Mouse (Mus musculus): ENCODE results near the gene Riox2.
"Not testable (repeated sequence)": the region's sequence is repeated elsewhere in the genome, so short reads cannot be mapped to it uniquely, and the experiment has no call there.

Gene Riox2

DNA sequence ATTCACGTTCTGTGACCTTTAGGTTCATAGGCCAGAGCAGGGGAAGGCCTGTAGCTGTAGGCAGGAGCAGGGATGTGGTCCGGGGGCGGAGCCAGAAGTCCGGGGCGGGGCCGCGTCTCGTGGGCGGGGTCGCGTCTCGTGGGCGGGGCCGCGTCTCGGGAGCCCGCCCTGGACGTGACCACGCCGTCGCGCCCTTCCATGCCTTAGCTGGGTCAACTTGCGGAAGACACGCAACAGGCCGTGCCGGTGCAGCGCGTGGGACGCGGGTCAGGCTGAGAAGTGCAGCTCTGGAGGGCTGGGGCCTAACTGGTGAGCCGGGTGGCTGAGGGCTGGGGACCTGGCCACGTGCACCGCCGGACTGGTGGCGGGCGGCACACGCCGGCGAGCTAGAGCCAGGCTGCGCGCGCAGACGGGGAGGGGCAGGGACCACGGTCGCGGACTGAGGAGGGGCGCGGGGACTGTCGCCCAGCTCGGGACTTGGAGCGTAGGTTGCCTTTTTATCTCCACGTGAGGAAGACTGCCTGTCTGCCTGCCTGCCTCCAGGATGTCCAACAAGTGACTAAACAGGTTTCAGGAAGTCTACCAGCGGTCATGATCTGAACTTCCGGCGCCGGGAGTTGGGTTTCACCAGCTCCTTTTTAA lies at the start of gene Riox2:
TSS of gene Riox2 (plus strand) at position 139 of the 642 bp plus-strand sequence.
- DNase-seq = peak; percentile 90

DNA sequence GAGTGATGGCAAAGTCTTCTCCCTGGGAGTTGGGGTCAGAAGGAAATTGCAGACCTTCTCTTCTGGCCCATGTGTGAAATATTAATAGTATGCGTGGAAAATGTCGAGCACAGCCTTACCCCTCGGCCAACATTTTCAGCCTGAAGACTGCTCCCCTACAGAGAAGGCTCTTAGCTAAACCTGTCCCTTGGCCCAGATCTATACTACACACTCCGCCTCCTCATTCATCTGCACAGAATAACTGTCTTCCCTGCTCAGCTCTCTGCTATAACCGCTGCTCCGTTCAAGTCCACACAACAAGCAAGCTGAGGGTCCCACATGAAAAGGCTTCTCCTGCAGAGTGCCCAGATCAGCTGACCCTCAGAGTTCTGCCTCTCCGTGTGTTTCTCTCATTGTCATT lies 43.6 kb upstream of the Riox2 start:
- no peak for DNase-seq

DNA sequence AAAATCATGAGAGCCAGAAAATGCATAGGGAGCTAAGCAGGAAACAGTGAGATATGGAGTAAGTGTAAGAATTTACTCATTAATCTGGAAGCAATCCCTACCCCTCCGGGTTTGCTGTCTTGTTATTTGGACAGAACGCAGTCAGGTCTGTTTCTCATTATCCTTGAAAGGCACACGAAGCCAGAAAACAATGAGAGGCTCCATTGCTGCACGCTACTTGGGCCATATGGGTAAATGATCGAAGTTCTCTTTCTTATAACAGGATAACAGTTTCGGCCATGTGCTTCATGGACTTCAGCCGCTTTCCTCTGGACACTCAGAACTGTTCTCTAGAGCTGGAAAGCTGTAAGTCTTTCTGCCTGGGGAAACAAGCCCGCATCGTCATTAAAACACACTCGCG lies 38.4 kb upstream of the Riox2 start:
- DNase-seq = no peak

DNA sequence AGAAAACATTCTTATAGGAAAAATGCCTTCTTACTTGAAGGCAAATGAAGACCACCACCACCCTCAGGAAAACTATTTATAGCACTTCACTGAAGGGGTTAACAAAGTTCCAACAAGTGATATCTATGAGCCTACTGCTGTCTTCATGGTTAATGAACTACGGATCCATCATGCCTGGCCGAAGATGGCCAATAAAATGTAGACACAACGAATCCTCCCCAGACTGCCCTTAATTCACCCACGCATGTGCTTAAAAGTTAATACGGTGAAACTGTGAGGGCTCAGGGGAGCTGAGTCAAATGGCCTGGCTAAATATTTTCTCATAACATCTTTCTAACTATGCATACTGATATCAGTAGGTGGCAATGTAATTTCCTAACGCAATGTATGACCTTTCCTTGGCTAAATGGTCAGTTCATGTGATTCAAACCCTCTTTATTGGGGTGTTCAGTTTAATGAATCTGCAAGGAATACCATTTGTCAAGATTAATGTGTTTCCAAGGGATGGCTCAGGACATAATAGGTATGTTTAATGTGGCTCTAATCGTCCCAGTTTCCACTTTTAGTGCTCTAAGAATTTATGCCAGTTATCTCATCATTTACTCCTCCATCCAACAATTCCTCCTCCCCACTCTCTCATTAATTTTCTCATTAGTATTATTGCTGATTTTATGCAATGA lies 26.6 kb upstream of the Riox2 start:
- no peak for DNase-seq

DNA sequence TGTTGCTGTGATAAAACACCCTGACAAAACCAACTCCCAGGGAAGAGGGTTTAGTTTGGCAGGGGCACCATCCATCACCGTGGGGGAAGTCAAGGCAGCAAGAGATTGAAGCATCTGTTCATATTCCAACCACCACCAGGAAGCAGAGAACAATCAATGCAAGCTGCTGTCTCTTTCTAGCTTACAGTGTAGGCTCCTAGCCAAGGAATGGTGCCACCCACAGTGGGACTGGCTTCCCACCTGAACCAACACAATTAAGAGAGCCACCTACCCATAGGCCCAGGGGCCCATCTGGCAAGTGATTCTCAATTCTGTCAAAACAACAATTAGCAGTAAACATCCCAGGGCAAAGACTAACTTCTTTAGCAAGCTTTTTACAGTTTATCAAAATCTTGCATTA lies 23.4 kb upstream of the Riox2 start:
- no peak for DNase-seq

DNA sequence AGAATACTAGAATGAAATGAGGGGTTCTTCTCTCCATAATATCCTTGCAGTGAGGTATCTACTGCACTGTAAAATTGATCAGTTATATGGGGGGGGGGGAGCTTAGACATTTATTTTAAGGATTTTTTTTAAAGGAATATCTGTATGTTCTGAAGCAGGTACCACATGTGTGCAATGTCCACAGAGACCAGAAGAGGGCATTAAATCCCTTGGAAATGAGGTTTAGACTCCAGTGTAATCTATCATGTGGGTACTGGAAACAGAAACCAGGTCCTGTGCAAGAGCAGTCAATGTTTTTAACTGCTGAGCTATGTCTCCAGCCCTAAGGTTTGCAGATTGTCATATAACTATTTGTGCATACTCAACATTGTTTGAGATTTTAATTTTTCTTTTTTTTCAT lies 22.5 kb upstream of the Riox2 start:
- no peak for DNase-seq

DNA sequence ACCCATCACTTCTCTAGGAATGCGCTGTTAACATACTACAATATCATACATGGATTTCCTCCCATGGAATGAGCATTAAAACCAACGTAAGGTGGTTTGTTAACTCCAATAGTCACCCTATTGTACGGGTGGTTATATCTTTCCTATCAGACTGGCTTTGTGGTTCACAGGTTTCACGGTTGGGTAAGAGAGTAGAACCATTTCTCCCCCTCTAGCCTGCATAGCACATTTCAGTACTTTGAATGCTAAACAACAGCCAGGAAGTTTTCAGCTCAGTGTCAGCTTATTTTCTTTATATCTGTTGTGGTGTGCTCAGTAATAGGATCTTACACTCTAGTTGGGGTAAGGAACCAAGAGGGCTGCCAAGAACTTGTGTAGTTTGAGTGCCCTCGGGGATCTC lies 19.8 kb upstream of the Riox2 start:
- DNase-seq = no peak

DNA sequence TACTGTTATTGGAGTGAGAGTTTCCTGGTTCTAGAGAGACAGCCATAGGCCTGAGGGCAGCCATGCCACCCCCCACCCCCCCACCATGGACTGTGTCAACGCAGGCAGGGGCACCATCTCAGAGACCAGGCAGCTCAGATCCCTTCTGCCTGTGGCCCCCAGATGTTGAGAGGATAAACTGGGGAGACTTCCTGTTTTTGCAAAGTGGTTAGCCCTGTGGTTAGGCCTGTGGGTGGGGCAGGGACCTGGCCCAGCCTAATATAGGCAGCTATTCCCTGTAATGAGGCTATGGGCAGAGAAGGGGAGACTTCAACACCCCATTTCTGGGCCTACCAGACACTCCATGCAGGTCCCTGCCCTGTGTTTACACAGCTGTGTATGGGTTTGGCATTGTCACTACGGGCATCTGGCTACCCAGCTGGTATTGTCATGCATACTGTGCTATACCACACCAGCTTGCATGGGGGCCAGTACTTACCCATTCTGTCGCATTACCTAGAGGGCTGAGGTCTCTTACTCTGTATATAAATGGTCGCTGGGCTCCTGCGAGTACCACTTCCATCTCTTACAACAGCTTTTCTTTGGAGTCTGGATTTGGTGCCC lies 12.2 kb upstream of the Riox2 start:
- DNase-seq = not testable (repeated sequence)

DNA sequence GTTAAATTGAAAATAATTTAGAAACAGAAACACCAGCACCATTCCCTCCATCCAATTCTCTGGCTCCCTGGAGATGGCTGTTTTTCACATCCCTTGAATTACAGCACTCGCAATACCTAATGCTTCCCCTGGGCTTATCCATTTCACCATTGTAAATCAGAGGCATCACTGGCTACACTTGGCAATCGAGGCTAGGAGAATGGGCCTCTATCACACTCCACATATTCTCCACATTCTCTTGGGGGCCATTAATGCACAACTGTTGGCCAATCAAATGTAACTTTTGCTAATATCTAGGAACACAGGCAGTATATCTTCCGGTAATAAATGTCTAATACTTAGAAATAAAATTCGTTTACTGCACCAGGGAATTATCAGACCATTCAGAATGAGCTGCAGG lies 8.0 kb upstream of the Riox2 start:
- DNase-seq = no peak

DNA sequence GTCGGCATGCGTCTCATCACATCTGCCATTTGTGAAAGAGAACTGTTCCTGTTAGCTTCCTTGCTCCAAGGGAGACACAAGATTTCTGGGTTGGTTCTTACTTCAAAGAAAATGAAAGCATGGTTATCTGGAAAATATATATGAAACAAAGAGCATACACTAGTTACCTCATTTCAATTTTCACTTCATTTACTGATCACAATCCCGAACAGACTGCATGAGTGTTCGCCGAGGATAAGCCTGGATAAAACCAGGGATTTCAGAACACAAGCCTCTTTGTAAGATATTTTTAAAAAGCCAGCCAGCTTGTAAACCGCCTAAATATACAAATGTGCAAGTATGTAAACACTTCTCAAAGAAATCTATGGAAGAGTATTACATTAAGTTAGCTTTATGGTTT lies 7.6 kb upstream of the Riox2 start:
- no peak for DNase-seq

DNA sequence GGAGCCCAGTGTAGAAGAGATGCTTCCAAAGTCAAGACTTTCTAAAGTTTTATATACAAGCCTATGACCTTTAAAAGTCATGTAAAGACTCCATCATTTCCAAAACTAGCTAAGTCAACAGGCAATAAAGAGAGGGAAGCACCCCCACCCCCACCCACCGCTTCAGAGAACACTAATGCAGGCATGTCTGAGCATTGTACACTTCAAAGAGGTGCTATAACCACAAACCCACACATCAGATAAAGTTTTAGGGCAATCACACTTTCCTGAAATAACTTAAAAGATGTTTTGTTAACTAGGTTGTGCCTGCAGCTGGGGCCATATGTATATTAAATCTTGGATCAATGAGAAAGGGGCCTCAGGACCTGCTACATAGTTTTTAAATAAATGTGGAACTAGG lies 1.7 kb upstream of the Riox2 start:
- no peak for DNase-seq

DNA sequence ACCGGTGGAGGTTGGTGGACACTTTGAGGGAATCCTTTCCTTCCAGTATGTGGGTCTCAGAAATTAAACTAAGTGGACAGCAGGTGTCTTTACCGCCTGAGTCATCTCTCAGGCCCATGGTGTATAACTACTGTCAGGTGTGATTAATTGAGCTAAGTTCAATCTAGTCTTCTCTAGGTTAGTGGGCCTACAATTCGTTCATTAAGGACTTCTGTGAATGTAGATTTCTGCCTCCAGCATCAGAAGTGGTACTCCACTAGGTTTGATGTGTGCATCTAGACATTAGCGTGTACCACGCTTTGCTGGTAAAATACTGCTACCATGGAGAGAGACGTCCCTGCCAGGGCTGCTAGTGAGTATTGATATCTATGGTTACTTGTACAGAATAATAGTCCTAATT lies 971 bp downstream of the Riox2 start:
- DNase-seq = no peak

DNA sequence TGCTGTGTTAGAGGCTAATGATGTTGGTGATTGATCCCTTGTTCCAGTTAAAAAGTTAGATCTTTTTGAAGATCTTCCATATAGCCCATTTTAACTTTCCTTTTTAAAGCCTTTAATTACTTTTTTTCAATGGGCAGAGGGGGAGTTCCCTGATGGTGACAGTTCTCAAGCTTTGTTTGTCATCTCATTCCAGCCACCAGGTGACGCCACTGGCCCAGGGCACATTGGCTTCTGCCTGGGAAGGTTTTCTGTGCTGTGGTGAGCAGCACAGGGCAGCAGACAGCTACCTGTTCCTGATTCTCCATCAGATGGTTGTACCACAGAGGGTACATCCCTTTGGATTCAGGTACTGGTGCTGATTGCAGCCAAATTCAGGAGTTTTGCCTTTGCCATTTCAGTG lies 3.2 kb downstream of the Riox2 start:
- peak; percentile 85 for DNase-seq

DNA sequence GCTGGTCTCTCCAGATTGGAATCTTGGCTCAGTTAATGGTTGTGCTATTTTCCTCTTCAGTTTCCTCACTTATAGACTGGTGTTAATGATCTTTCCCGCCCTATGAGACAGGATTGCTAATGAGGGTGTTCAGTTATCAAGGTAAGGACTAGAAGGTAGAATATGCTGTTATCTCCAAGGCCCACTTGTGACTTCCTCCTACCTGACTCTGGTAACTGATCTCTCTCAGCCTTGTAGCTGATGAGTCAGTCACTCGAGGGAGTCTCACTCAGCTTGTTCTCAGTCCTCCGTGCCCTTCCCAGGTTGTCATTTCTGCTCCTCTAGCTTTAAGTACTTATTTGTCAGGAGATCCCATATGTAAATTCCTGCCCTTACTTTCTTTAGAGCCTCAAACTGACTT lies 6.4 kb downstream of the Riox2 start:
- DNase-seq = no peak

DNA sequence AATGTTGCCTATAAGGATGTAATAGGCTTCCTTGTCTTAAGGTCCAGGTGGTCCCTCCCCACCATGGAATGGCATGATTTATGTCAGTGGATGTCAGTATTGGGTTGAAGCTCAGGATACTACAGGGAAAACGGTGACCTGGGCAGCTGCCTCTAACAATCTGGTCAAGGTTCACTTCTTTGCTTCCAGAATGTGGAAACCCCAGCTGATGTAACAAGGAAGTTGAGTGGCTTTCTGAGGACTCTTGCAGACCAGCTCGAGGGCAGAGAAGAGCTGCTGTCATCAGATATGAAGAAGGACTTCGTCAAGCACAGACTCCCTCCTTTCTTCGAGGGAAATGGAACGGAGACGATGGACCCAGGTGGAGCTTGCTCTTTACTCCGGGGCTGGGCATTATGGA lies 15.7 kb downstream of the Riox2 start:
- DNase-seq = no peak

DNA sequence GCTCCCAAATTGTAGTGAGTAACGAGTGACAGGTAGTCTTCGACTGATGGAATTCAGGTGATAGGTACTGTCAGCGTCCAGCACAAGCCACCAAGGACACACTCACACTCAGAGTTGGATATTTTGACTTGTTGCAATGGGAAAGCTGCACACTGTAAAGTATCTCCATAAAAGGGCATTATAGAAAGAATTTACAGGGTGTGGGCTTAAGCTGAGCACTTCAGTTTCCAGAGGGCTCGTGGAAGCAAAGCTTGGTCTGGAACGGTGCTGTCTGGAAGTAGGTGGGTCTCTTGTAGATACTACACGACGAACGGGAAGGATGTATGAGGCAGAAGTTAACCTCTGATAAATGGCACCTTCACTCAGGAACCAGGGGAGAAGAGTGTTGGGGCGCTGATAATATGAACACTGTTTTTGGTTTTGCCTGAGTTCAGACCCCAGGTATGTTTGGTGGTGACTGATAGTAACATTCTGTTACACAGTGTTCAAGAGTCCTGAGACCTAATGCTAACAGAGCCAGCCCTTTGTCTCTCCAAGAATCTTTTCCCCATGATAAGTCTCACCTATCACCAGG lies 16.5 kb downstream of the Riox2 start:
- DNase-seq = no peak

DNA sequence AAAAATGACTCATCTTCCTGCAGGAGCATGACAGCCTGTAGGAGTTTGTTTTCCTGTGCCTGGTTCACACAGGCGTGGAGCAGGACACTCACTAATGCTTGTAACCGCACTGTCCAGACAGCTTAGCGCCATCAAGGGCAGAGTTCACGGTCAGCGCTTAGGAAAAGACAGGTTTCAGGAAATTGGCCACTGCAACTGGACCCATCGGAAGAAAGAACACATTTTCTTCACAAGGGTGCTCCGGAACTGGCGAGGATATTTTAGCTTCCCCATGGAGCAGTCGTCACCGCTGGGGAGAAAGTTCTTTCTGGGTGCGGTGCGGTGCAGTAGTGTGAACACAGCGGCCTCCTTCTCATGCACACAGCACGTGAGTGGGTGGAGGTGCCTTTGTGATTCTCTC lies 21.6 kb downstream of the Riox2 start:
- peak; percentile 37 for DNase-seq

DNA sequence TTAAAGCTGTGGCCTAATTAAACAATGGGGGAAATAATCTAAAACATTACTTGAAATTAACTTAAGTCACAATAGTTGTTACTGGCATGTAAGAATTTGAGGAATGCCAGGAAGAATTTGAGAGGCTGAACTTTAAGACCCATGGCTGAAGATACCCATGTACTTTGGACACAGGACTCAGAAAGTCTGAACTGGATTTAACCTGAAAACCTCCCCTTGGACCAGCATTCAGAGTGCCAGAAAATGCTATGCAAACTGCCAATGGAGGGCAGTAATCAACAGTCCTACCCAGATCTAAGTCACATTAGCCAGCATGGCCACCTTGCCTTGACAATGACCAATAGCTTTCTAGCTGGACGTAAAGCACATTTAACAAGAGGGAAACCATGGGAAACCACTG lies 26.4 kb downstream of the Riox2 start:
- DNase-seq = peak; percentile 21

DNA sequence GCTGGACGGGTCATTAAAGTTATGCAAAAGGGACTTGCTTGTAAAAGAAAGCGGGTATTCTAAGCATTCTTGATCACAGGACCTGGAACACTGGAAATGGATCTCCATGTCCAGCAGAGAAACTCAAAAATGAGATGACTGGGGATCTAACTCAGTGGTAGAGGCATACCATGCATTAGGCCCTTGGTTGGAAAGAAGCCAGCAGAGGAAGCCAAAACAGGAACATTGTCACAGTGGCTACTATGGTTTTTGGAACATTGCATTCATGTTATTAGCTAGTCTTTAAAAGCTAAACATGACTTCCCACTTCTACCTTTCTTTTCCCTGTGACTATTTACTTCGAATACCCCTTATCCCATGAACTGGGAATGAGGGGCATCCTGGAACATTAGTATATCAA lies 27.6 kb downstream of the Riox2 start:
- DNase-seq = no peak

DNA sequence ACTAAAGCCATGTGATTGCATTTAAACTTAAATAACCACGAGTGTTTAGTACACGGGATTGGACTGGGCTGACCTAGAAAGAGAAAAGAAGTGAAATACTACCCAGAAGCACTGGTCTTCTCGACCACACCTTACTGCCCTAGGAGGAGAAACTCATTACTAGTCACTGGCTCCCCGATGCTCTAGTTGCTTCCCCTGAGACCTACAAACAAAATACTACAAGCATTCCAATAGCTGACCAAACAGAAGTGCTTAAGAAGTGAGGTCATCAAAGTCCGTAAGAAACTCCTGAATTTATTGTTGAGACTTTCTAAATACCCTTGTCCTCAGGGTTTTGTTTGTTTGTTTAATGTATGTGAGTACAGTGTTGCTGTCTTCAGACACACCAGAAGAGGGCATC lies 38.3 kb downstream of the Riox2 start:
- DNase-seq = no peak

DNA sequence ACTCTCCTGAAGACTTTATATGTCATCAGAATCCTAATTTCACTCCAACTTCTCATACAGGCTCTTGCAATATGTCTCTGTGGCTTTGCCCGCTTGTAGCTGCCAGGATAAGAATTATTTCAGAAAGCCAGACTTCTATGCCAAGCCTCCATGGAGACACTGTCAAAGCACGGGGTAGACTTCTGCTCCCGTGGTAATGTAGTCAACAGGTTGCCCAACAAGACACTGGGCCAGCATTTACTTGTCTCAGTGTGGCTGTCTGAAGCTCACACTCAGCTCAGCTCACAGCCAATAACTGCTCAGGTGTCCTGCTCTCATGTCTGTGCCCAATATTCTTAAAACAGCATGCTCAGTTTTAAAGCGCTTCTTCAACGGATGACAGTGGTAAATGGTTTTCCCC lies 43.6 kb downstream of the Riox2 start:
- no peak for DNase-seq

DNA sequence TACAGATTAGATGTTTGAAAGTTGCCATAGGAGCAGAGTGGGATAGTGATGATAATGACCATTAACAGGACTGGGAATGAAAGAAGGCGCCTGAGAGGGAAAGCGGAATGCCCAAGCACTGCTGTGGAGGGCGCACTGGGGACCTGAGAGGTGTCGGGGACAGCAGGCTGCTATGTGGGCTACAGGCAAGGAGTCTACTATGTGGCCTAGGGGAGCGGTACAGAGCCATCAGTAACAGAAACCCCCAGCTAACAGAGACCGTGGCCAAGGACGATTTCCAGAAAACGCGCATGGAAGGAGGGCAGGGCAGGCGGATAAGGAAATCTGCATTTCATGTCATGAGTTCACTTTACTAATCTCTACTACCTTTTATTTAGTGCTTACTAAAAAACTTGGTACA lies 45.4 kb downstream of the Riox2 start:
- no peak for DNase-seq

DNA sequence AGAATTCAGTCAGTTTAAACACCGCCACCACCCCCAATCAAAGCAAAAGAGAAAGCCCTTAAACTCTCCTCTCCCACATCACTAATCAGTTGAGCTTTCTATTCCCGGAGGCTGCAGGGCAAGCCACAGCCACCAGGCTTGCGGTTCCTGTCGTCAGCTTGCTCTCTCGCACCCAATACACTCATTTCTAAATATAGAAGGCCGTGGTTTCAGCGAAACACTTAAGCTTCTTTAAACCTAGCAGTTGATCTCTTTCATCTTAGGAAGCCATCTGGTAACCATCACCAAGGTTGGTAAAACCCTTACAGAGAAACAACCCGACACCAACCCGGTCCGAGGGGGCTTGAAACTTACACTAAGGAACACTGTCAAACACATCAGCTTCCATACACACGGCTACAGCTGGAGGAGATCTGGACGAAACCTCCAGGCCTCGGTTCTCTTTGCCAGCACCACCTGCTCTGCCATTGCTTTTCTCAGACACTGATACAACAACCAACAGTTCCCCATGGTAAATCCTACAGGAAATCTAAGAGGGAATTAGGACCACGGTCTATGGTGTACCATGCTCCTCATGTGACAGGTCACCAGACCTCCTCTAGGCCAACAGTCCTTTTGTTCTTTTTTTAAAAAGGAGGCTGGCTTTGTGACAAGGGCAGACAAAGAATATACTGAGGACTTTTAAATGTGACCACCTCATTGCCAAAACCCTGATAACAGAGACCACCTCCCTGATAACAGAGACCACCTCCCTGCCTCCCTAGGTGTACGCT lies 46.1 kb downstream of the Riox2 start:
- no peak for DNase-seq

Data from kidney, postnatal 10 days (tissue).